Mouse (Mus musculus): ENCODE data around the gene P2rx1.

Gene P2rx1

DNA sequence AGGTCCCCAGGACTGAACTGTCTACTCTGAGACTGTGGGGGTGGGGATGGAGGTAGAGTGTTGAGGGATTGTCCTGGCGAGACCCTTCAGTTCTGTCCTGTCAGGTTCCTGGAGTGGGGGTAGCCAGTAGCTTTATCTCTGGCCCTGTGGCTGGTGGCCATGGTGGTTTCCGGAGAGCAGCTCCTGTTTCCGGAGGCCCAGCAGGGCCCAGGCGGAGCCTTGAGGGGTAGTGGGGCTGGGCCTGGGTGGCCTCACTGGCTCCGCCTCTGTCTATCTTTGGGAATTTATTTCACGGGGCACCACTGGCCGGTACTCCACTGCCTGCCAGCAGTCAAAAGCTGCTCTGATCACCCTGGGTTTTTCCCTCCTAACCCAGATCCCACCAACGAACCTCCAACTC is at the start of gene P2rx1:
P2rx1 (plus strand) TSS at position 333 of the 400 bp plus-strand sequence.
- in situ Hi-C loops (cut with MboI) = no loop called here

DNA sequence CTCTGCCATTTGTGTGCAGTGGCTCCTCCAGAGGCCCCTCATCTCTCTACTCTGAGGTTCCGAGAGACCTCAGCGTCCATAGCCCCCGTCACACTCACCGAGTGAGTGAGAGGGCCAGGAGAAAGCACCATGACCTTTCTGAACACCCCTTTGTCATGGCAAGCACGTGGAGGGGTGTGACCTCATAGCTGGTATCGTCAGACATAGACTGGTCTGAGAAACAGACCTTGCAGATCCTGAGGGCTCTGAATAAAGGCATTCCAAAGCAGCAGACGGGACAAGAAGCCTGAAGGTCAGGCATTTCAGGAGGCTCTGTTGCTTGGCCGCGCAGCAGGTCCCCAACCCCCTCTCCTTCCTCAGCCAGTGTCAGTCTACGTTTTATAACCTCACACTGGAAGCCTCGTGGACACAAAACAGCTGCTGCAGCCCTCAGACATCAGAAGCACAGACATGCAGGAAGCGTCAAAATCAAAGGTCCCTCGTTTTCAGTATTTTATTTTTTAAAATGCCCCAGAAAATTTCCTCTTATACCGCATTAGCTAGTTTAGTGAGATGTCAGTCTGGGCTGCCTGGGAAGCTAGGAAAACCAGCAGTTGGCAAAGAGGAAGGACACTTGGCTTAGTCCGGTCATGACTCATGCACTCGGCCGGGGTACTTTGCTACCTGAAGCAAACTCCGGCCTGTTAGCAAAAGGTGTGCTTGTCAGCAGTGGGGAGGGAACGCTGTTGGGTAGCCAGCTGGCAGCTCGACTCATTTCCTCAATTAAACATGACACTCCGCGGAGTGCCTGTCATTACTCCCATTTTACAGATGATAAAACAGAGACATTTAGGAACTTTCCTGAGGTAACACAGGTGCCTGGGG is 47.5 kb upstream of the P2rx1 start:
- in situ Hi-C loops (cut with MboI) = no loop called here

DNA sequence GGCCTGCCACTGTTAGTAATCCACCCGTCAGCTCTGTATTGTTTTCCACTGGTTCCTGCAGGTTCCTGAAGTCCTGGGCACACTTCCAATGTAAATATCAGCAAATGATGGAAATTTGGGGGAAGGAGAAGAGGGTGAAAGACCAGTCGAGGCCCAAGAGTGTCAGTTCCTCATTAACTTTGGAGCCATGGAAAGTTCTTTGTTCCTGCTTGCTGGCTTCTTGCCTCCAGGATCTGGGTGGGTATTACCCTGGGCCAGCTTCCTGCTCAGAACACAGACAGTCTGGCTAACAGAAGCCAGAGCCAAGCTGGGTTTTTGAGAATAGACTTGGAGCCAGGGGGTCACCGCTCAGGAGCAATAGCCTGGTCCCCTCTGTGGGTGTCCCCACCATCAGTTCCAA is 46.7 kb upstream of the P2rx1 start:
- in situ Hi-C loops (cut with MboI) = no loop called here

DNA sequence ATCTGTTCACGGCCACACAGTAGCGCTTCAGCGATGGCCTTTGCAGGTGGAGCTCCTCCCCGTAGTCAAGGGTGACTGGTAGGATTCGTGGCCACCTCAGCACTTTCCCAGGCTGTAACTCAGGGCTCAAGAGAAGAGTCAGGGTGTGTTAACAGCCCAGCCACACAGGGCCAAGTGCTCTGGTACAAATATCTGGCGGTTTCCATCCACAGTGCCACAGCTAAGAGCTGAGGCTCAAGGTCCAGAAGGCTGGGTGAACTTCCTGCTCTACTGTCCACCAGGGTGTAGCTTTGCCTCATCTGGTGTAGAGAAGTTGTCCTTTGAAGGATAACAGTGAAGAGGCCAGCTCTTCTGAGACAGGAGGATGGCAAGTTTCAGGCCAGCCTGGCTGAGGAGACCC is 46.2 kb upstream of the P2rx1 start:
- in situ Hi-C loops (cut with MboI) = no loop called here

DNA sequence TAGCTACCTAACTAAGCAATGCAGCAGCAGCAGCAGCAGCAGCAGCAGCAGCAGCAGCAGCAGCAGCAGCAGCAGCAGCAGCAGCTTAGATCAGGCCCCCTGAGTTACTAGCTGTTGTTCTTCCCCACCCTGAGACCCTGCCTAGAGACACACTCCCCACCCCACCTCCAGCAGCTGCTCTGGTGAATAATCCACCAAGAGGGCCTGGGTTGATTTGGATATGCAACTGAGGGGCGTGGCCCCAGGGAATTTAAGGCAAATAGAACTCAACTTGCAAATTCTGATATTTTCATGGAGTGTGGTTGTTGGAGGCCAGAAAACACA is 45.8 kb upstream of the P2rx1 start:
- in situ Hi-C loops (cut with MboI) = no loop called here

DNA sequence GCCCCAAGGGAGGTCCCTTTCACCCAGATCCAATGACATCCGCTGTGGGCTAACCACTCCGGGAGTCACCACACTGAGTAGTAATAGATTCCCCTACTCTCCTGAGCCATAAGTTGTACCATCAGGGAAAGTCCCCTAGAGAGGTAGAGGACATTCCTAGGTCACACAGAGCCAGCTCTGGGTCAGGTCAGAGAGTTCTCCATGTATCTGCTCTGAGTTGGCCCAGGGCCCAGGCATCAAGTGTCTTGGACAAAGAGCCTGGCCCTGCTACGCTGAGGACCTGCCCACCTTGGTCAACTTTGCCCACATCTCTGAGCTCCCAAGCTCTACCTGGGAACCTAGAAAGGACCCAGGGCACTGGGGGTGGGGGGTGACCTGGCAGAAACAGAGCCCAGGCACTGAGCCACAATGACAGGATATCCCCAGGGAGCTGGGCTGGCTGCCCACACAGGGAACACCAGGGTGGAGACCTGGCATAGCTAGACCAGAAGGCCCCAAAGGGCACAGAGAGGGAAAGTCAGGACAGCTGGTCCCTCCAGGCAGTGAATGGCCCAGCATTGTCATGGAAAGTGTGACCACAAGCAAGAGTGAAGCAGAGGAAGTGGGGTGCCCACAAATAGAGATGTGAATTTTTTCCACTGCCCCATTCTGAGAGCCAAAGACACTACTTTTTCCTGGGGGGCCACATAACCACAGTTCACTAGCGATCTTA is 45.3 kb upstream of the P2rx1 start:
- in situ Hi-C loops (cut with MboI) = no loop called here

DNA sequence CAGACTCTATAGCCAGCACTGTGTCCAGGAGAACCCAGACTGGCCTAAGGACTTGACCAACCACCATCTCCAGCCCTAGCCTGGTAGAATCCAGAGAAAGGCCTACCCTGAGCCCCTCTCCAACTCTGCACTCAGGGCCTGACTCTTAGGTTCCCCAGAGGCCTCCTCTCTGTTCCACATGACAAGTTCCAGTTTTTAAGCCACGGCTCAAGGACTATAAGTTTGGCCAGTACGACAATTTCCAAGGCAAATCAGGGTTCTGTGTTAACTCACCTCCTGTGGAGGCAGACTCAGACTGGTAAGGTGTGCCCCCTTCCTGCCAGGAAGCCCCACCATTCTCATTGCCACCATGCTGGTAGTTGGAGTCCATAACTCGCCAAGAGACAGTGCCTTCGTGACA is 44.7 kb upstream of the P2rx1 start:
- in situ Hi-C loops (cut with MboI) = no loop called here

DNA sequence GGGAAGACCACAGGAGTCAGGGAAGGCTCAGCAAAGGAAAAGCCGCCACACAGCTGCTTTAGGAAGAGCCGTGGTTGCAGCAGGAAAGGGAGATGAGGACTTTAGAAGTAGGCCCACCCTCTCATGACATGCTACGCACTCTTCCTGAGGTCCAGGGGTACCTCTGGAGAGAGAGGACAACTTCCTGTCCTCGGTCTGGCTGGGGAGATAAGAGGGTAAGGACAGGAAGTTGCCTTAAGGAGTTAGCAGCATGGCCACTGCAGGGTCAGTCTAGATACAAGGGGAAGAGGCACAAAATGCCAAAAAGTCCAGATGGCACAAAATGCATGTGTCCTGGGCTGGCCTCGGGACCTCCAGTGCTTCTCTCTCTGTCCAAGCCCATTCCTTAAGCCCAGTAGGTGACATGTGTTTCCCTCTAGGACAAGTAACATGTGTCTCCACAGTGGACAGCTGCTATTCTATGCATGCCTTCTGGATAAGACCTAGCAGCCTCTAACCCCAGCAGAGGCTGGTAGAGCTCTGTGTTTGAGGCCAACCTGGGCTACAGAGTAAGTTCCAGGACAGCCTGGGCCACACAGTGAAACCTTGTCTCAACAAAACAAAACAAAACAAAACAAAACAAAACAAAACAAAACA is 43.4 kb upstream of the P2rx1 start:
- in situ Hi-C loops (cut with MboI) = no loop called here

DNA sequence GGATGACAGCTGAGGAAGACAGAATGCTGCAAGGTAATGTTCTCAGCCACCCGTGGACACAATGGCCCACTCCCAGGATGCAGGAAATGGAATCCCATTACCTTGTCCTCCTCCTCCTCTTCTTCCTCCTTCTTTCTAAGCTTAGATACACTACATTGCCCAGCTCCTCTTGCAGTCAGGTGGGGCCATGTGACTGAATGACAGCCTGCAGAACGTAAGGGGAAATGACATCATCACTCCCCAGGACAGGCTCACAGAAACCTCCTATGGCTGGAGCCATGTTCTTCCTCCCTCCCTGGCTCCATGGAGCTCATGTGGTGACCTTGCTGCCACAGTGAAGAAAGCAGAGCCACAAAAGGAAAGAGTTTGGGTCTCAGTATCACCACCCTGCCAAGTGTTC is 41.6 kb upstream of the P2rx1 start:
- in situ Hi-C loops (cut with MboI) = no loop called here

DNA sequence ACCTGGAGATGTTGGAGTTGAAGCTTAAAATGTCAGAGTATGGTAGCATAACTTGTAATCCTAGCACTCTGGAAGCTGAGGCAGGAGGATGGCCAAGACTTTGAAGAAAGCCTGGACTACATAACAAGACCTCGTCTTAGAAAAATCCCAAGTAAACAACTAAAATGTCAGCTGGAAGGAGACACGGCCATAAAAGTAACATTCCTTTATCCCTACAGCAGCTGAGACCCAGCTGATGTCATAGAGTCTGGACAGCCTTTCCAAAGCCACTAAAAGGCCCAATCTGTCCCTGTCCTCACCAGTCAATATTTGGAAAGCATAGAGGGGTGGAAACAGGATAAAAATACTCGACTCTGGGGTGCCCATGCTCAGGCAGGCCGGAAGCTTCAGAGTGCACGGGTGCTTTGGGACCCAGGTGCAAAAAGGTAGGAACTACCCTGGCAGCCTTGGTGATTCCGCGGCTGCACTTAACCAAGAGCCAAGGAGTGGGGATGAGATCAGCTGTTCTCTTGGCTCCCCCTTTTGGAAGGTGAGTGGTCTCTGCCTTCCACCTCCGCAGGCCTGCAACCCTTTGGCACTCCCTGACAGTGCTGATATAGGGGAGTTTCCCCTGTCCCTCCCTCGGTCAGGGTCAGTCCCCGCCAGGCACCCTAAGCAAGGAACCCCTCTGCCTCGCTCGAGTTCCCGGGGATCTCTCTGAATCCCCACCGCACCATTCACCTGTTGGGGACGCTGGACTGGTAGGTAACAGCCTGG is 38.8 kb upstream of the P2rx1 start:
- in situ Hi-C loops (cut with MboI) = no loop called here

DNA sequence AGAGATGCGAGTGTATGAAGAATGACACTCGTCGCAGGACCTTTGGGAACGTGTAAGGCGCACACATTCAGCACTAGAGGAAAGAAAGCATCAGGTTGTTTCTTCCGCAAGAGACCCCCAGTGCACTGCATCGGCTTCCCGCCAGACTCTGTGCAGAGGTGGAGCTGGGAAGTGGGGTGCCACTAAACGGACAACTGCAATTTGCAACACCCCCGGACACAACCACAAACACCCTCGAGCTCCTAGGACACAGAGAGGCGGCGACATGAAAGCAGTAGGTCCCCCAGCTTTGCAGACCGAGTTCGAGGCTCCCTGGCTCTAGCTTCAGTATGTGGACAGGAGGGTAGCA is 38.2 kb upstream of the P2rx1 start:
- in situ Hi-C loops (cut with MboI) = no loop called here

DNA sequence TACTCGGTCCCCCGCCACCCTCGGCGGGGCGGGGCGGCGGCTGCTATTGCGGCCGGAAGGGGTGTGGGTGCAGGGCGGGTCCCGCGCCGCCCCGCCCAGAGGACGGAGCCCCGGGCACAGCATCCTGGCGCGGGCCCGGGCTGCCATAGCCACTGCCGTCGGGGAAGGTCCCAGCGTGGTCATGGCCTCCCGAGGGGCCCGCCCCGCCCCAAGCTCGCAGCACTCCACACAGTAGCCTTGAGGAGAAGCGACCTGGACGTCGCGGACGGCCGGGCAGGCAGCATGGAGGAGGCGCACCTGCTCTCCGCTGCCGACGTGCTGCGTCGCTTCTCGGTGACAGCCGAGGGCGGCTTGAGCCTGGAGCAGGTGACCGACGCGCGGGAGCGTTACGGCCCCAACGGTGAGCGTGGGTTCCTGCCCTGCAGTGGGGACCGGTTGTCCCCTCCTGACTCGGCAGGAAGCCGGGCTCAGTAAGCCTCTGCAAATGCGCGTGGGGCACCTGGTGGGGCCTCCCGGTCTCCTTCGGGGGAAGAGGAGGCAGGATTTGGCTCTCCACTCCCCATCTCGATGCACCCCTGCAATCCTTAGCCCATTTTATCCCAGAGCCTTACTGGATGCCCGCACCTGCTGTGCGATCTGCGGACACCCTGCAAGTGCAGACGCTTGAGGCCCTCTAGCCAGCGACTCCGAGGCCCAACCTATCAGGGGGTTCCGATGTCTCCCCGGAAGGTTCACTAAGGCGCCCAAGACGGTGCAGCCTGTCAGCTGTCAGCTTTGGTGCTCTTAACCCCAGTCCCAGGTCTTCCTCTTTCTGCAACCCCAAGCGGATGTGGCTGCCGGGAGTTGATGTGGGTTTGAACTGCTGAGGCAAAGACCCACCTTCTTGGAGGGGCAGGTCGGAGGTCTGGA is 37.6 kb upstream of the P2rx1 start, which contains the start of gene Atp2a3:
Atp2a3 (plus strand) TSS at position 98 of the 909 bp plus-strand sequence.
- in situ Hi-C loops (cut with MboI) = no loop called here

DNA sequence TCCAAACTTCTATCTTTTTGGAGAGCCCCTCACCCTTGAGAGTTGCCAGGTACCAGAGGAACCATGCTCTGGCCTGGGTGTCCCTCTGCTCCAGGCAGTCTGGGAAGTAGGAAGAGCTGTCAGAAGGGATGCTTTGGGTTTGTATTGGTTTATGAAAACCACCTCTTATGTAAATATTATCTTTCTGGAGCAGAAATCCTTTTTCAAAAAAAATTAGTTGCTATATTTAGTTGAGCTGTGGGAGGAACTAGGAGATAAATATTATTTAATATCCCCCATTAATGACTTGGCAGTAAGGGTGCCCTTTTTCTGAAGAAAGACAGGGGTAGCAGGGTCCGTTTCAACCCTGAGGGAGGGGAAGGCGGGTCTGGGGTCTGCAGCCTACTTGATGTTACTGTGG is 36.5 kb upstream of the P2rx1 start:
- in situ Hi-C loops (cut with MboI) = no loop called here

DNA sequence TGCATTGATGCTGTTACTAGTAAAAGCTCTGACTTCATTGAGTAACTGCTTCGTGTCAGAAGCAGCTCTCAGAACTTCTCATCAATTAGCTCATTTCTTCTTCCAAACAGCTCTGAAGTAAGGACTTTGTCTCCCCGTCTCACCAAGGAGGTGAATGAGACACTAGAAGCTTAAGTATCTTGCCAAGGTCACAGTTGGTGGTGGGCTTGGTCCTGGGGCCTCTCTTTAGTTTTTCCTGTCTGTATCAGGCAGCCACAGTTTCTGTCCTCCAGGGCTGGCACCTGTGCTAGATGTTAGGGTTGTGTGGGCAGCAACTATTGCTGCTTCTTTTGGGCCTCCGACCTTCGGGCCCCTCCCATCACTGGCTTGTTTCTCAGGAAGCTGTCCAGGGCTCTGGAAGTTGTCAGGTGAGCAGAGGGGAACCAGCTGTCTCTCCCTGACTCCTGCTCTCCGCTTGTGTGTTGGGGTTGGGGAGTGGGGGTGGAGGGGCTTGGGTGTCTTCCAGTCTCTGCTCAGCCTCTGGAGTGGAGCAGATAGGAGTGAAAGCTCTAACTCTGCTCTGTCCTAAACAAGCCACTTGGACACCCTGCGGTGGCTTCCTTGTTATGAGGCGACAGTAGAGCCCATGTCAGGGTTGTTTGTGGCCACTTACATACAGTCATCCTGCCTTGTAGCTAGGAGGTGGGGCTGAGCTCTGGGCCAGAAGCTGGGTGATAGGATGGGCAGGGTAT is 35.7 kb upstream of the P2rx1 start:
- in situ Hi-C loops (cut with MboI) = no loop called here

DNA sequence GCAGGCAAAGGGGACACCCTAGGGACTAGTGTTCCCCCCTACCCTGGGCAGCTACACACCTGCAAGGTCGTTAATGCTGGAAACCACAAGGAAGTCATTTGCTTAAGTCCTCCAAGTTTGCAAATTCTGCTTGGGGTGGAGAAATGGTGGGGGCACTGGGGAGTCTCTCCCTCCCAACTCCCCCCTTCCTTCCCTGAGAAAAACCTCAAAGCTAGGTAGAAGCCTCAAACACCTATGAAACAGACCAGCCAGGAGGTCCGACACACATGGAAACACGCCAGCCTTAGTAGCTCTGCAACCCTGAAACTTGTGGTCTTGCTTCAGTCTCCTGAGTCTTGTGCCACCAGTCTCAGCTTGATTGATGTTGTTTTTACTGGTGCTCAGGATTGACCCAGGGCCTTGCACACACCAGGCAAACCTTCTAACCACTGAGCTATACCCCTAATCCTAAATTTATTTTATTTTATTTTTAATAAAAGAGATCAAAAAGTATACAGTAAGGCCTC is 35.1 kb upstream of the P2rx1 start:
- in situ Hi-C loops (cut with MboI) = no loop called here

DNA sequence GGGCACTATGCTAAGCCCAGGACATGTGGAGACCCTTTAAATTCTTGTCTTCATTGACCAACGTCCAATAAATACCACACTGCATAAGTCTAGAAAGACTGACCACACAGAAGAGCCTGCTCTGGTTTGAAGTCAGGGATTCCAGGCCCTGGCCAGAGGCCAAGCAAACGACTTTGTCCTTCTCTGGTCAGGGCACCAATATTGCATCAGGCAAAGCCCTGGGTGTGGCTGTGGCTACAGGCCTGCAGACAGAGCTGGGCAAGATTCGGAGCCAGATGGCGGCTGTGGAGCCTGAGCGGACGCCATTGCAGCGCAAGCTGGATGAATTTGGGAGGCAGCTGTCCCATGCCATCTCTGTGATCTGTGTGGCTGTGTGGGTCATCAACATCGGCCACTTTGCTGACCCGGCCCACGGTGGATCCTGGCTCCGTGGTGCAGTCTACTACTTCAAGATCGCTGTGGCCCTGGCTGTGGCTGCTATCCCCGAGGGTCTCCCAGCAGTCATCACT is 23.9 kb upstream of the P2rx1 start:
- in situ Hi-C loops (cut with MboI) = no loop called here

DNA sequence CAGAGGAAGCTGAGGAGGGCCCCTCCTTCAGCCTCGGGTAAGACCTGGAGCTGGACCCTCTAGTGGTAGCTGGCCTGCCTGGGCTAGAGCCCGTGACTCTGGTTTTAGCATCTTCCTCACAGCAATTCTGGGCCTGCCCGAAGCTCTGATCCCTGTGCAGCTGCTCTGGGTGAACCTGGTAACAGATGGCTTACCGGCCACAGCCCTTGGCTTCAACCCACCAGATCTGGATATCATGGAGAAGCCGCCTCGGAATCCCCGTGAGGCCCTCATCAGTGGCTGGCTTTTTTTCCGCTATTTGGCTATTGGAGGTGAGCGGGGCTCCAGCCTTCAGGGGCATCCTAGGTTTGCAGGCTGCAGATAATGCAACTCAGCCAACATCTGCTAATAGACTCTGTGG is 16.4 kb upstream of the P2rx1 start:
- in situ Hi-C loops (cut with MboI) = no loop called here

DNA sequence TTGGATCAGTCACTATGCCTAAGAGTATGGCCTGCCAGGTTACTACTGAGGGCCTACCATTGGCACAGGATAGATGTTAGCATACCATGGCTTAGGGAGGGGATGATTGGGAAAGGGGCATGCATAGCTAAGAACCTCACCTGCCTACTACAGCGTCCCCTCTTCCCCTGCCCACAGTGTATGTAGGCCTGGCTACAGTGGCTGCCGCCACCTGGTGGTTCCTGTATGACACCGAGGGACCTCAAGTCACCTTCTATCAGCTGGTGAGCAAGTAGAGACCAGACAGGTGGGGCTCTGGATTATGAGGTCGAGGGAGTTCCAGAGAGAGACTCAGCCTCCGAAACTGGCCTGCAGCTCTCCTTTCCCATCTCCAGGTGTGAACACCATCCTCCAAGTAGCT is 15.6 kb upstream of the P2rx1 start:
- in situ Hi-C loops (cut with MboI) = no loop called here

DNA sequence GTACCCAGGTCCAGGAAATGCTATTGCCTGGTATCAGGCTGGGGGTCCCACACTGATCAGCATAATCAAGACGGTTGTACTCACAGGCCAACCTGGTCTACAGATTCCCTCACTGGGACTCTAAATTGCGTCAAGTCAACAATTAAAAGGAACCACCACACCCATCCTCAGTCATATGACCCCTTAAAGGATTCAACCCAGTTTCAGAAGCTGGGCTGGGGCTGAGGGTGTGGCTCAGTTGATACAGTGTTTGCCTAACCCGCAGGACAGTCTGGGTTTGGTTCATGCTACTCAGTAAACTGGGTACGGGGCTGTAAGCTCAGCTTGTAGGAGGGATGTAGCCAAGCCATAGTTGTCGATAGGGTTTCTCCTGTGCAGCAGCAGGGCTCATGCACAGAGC is 12.2 kb upstream of the P2rx1 start:
- in situ Hi-C loops (cut with MboI) = no loop called here

DNA sequence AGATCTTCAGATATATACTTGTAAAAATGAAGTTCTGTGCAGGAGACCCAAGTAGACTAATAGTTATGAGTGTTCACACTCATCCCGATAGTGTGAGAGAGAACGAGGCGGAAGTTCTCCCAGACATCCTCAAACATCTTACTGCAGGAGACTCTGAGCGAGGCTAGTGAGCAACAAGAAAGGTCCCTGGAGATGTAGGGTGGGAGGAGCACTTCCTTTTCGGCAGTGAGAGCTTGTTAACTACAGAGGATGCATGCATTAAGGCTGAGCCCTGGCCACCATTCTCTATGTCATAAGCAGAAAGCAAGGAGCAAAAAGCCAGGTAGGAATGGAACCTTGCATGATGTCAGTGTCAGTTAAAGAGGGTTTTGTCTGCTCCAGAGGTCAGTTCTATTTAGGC is 11.7 kb upstream of the P2rx1 start:
- in situ Hi-C loops (cut with MboI) = no loop called here

Measured in mature B cell (primary cell).